Mouse (Mus musculus): ENCODE results near the gene Tmem179b. TPM values are rescaled to one million over a fixed set of nuclear protein-coding genes. Genes with fewer than 3 reads are reported as not detected.

Tmem179b gene
- polyA plus RNA-seq, 1 experiment from 2014 or later: 37.5 TPM

DNA sequence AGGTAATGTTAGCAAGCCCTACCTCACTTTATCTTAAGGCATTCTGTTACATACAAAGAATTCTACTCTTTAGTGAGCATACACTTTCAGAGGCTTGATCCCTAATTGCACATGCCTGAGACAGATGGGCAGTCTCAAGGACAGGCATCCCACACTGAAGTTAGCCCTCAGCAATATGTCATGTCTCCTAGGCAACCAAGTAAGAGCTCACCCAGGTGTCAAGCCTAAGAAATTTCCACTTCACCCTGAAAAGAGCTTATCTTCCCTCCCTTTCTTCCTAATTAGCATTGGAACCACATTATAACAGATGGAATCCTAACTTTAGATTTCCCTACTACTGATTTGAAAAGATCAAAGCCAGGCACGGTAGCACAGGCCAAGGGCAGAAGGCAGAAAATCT is 14.9 kb upstream of the Tmem179b start:
- H3K9me3 ChIP-seq (ENCODE audit: control insufficient read depth, low read length): no peaks in the 10 kb centered on the region
- peak overlapping the region; percentile 64 for H3K27ac ChIP-seq
- H3K27me3 ChIP-seq (ENCODE audit: control insufficient read depth, insufficient read depth, low read length): no peaks in the 10 kb centered on the region
- peak overlapping the region; percentile 13; the same call in 1 of the 2 replicates for H3K9ac ChIP-seq
- no peak overlapping the region for H3K4me2 ChIP-seq (replicated peaks)
- ATAC-seq (ENCODE audit: low FRiP score): no peak
- WGBS: 62% methylated on average over 1 of the region's 1 CpGs
- H3K36me3 ChIP-seq (replicated peaks; ENCODE audit: control insufficient read depth, insufficient read depth): peaks cover 26% of the 10 kb centered on the region
- H3K4me3 ChIP-seq (replicated peaks; ENCODE audit: low read length): no peak overlapping the region
- DNase-seq (ENCODE audit: low spot score): no peak
- H3K4me1 ChIP-seq (replicated peaks; ENCODE audit: control insufficient read depth, insufficient read depth, low read length): peaks cover 6% of the 10 kb centered on the region; the same call in 1 of the 2 replicates

DNA sequence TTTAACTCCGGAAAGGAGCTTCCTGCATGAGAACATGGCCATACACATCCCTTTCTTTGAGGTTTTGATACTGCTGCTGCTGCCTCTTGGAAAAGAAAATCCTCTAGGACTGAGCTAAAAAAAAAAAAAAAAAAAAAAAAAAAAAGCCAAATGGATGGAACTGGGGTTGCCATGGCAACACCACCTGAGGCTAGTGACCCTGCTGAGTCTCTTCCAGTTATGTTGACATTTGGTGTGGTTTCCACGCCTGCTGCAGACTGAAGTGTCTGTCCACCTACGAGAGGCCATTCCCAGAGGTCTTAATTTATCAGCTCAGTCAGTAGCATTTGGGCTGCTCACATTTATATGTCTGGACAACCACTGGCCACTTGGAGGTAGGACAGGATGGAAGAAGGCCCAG is 14.3 kb upstream of the Tmem179b start:
- H3K27me3 ChIP-seq (ENCODE audit: control insufficient read depth, insufficient read depth, low read length): no peaks in the 10 kb centered on the region
- ATAC-seq (ENCODE audit: low FRiP score) (no peak), DNase-seq (ENCODE audit: low spot score) (no peak)
- peak overlapping the region; percentile 13; the same call in 1 of the 2 replicates for H3K9ac ChIP-seq
- H3K4me3 ChIP-seq (replicated peaks; ENCODE audit: low read length): no peak overlapping the region
- 27% methylated on average over 3 of the region's 3 CpGs for WGBS
- H3K27ac ChIP-seq: peak overlapping the region; percentile 64; the same call in 1 of the 2 replicates
- H3K9me3 ChIP-seq (ENCODE audit: control insufficient read depth, low read length): no peaks in the 10 kb centered on the region
- peaks cover 26% of the 10 kb centered on the region for H3K36me3 ChIP-seq (replicated peaks; ENCODE audit: control insufficient read depth, insufficient read depth)
- no peak overlapping the region for H3K4me2 ChIP-seq (replicated peaks)
- peaks cover 6% of the 10 kb centered on the region; the same call in 1 of the 2 replicates for H3K4me1 ChIP-seq (replicated peaks; ENCODE audit: control insufficient read depth, insufficient read depth, low read length)

DNA sequence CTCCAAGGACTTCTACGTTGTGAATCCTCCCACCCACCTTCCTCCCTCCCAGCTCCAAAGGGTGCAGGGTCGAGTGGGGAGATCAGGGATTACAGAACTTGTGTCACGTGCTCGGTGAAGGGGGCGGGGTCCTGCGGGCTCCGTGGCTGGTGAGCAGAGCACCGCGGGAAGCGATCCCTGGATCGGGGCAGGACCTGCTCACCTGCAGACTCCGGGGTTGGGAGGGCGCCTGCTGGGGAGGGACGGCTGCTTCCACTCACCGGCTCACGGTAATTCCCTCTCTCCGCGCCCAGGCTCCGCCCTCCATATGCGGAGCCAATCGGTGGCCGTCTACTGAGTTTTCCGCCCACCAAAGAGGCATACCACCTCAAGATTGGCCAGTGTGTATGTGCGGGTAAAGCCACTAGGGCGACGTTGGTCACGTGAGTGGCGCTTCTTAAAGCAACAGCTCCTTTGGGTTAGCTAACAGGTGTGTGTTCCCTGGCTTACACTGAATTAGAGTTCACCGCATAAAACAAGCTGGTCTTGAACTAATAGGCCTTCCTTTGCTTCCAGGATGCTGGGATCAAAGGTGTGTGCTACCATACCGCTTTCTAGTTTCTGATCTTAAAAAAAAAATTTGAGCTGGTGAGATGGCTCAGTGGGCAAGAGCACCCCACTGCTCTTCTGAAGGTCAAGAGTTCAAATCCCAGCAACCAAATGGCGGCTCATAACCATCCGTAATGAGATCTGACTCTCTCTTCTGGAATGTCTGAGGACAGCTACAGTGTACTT is 11.9 kb upstream of the Tmem179b start, which contains the start of gene Taf6l:
Taf6l (minus strand) TSS at position 410 of the 774 bp plus-strand sequence.
- peak; percentile 99 for ATAC-seq (ENCODE audit: low FRiP score)
- no peaks in the 10 kb centered on the region for H3K27me3 ChIP-seq (ENCODE audit: control insufficient read depth, insufficient read depth, low read length)
- H3K27ac ChIP-seq: peak within 1 kb of the TSS; percentile 64
- peaks cover 34% of the 10 kb centered on the region for H3K36me3 ChIP-seq (replicated peaks; ENCODE audit: control insufficient read depth, insufficient read depth)
- peak within 1 kb of the TSS; percentile 68 for H3K4me2 ChIP-seq (replicated peaks)
- peaks cover 6% of the 10 kb centered on the region; the same call in 1 of the 2 replicates for H3K4me1 ChIP-seq (replicated peaks; ENCODE audit: control insufficient read depth, insufficient read depth, low read length)
- H3K4me3 ChIP-seq (replicated peaks; ENCODE audit: low read length): peak within 1 kb of the TSS; percentile 61
- peak; percentile 94 for DNase-seq (ENCODE audit: low spot score)
- H3K9ac ChIP-seq: peak within 1 kb of the TSS; percentile 67
- WGBS: under 1% methylated on average over 32 of the region's 32 CpGs
- no peaks in the 10 kb centered on the region for H3K9me3 ChIP-seq (ENCODE audit: control insufficient read depth, low read length)

DNA sequence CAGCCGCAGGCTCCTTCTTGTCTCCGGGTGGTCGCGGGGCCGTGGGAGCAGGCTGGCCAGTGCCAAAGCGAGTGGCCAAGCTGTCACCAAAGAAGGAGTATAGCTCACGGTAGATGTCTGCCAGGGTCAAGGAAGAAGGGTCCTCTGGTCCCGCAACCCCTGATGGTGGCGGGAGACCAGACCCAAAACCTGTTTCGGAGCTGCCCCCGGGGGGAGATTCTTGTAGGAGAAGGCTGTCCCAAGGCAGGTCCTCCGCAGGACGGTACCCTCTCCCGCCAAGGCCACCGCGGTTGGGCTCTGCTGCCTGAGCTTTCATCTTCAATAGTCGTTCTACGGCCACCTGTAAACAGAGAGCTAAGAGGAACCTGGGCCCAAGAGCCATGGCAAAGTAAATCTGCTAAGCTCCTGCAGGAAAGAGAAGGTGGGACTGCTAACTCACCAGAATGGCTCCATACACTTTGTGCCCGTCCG is 719 bp upstream of the Tmem179b start:
- H3K4me3 ChIP-seq (replicated peaks; ENCODE audit: low read length): peak overlapping the region; percentile 68
- no peak for DNase-seq (ENCODE audit: low spot score)
- peaks cover 46% of the 10 kb centered on the region for H3K36me3 ChIP-seq (replicated peaks; ENCODE audit: control insufficient read depth, insufficient read depth)
- peak; percentile 28 for ATAC-seq (ENCODE audit: low FRiP score)
- peaks cover 38% of the 10 kb centered on the region for H3K4me1 ChIP-seq (replicated peaks; ENCODE audit: control insufficient read depth, insufficient read depth, low read length)
- H3K4me2 ChIP-seq (replicated peaks): peak overlapping the region; percentile 99
- H3K9me3 ChIP-seq (ENCODE audit: control insufficient read depth, low read length): no peaks in the 10 kb centered on the region
- no peaks in the 10 kb centered on the region for H3K27me3 ChIP-seq (ENCODE audit: control insufficient read depth, insufficient read depth, low read length)
- 5% methylated on average over 20 of the region's 20 CpGs for WGBS
- H3K27ac ChIP-seq: peak overlapping the region; percentile 99
- H3K9ac ChIP-seq: peak overlapping the region; percentile 96

DNA sequence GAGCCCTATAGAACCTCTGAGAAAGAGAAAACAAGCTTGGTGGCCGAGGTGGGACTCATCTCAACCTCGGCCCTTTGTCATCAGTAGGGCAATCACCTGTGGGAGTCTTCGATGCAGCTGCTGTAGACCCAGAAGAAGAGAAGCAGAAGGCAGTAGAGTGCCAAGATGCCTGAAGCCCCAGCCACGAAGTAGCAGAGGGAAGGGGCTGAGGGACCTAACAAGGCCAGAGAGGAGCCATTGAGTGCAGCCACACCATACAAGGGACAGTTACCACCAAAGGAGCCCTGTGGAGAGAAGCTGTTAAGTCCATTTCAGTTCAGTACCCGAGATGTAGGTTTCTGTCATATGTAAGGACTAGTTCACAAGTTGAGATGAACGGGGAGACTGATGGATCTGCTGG is 858 bp downstream of the Tmem179b start:
- H3K27me3 ChIP-seq (ENCODE audit: control insufficient read depth, insufficient read depth, low read length): no peaks in the 10 kb centered on the region
- H3K36me3 ChIP-seq (replicated peaks; ENCODE audit: control insufficient read depth, insufficient read depth): peaks cover 49% of the 10 kb centered on the region
- H3K4me1 ChIP-seq (replicated peaks; ENCODE audit: control insufficient read depth, insufficient read depth, low read length): peaks cover 38% of the 10 kb centered on the region
- ATAC-seq (ENCODE audit: low FRiP score) (no peak), DNase-seq (ENCODE audit: low spot score) (no peak)
- WGBS: 62% methylated on average over 6 of the region's 6 CpGs
- H3K9ac ChIP-seq: peak overlapping the region; percentile 96; the same call in 1 of the 2 replicates
- peak overlapping the region; percentile 99; the same call in 1 of the 2 replicates for H3K27ac ChIP-seq
- H3K9me3 ChIP-seq (ENCODE audit: control insufficient read depth, low read length): no peaks in the 10 kb centered on the region
- H3K4me2 ChIP-seq (replicated peaks): peak overlapping the region; percentile 99
- peak overlapping the region; percentile 68 for H3K4me3 ChIP-seq (replicated peaks; ENCODE audit: low read length)

DNA sequence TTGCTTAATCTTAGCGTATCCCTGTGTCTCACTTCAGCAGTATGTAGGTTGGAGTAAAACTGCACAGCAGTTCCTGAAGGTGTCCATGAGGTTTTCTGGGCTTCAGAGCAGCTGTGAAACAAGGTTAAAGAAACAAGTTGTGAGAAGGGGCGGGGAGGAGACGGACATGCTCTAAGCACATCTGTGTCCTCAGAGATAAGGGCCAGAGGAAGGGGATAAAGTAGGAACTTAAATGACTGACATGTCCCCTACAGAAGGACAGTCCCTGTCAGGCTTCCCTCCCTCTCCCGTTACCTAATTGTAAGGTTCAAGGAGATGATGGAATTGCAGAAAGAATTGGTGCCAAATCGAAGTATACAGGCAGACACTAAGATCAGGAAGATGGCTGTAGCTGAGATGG is 1.3 kb downstream of the Tmem179b start:
- H3K4me3 ChIP-seq (replicated peaks; ENCODE audit: low read length): peak overlapping the region; percentile 68

DNA sequence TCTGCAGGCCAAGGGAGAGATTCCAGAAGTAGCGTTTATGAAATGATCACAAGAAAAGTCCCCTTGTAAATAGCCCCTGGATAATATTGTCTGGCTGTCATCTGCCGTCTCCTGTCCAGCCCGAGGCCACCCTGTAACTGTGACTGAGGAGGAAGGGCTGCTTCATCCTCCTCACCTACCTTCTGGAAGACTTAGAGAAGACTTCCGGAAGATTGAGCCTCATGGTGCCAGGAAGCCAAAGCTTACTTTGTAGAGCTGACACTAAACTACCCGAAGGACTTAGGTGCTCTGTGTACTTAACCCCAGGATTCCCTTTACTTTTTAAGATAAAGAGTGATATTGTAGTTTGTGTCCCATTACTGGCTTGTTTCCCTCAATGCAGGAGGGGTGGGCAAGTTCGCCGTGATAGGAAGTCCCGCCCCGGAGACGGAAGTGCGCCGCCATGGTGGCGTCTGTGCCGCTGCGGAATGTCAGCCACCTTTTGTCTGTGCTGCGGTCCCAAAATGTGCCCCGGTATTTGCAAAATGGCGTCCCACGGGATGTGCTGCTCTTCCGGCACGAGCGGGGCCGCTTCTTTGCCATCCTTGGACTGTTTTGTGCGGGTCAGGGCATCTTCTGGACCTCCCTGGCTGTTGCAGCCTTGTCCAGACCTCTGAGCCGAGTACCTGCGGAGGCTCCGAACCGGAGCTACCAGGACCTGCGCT is 3.5 kb downstream of the Tmem179b start, which contains the start of gene Tmem223:
Tmem223 (plus strand) TSS at position 430 of the 704 bp plus-strand sequence.
- H3K4me1 ChIP-seq (replicated peaks; ENCODE audit: control insufficient read depth, insufficient read depth, low read length): peaks cover 36% of the 10 kb centered on the region
- ATAC-seq (ENCODE audit: low FRiP score) (peak; percentile 56), DNase-seq (ENCODE audit: low spot score) (peak; percentile 79)
- peak within 1 kb of the TSS; percentile 82 for H3K27ac ChIP-seq
- peak within 1 kb of the TSS; percentile 86 for H3K4me2 ChIP-seq (replicated peaks)
- no peaks in the 10 kb centered on the region; the same call in 1 of the 2 replicates for H3K9me3 ChIP-seq (ENCODE audit: control insufficient read depth, low read length)
- no peaks in the 10 kb centered on the region for H3K27me3 ChIP-seq (ENCODE audit: control insufficient read depth, insufficient read depth, low read length)
- H3K4me3 ChIP-seq (replicated peaks; ENCODE audit: low read length): peak within 1 kb of the TSS; percentile 59
- H3K36me3 ChIP-seq (replicated peaks; ENCODE audit: control insufficient read depth, insufficient read depth): peaks cover 69% of the 10 kb centered on the region
- peak within 1 kb of the TSS; percentile 86 for H3K9ac ChIP-seq
- WGBS: 16% methylated on average over 29 of the region's 29 CpGs

More for the DNA sequence above, 1.3 kb downstream of the Tmem179b start:
- ATAC-seq (ENCODE audit: low FRiP score) (no peak), DNase-seq (ENCODE audit: low spot score) (no peak)
- Histone ChIP-seq H3K36me3 (replicated peaks; ENCODE audit: control insufficient read depth, insufficient read depth) (peaks cover 49% of the 10 kb centered on the region), H3K4me2 (replicated peaks) (peak overlapping the region; percentile 99), H3K27me3 (ENCODE audit: control insufficient read depth, insufficient read depth, low read length) (no peaks in the 10 kb centered on the region), H3K4me1 (replicated peaks; ENCODE audit: control insufficient read depth, insufficient read depth, low read length) (peaks cover 38% of the 10 kb centered on the region), H3K9ac (0 out of 2 replicates have a peak overlapping the region, but pooled peaks have one; percentile 96), H3K27ac (no peak overlapping the region), H3K9me3 (ENCODE audit: control insufficient read depth, low read length) (no peaks in the 10 kb centered on the region)
- 84% methylated on average over 5 of the region's 5 CpGs for WGBS

DNA sequence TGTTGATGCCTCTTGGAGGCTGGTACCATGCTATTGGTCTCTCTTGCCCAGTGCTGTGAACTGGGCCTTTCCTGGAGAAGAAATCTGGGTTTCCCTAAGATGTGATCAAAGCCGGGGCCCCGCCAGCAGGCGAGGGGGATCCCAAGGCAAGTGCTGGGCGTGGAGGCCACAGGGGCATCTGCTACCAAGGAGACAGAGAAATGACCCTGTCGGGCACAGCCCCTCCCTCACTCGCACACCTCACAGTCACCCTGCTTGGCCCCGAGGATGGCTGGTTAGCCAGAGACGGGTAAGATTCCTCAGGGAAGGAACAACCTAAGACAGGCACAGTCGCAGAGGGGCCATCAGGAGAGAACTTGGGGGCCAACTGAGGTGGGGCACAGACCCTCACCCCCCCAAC is 8.7 kb downstream of the Tmem179b start:
- Histone ChIP-seq H3K9ac (no peak overlapping the region), H3K4me1 (replicated peaks; ENCODE audit: control insufficient read depth, insufficient read depth, low read length) (peaks cover 5% of the 10 kb centered on the region), H3K4me2 (replicated peaks) (no peak overlapping the region), H3K9me3 (ENCODE audit: control insufficient read depth, low read length) (peaks cover 11% of the 10 kb centered on the region; the same call in 1 of the 2 replicates), H3K27ac (no peak overlapping the region), H3K36me3 (replicated peaks; ENCODE audit: control insufficient read depth, insufficient read depth) (peaks cover 86% of the 10 kb centered on the region), H3K27me3 (ENCODE audit: control insufficient read depth, insufficient read depth, low read length) (no peaks in the 10 kb centered on the region), H3K4me3 (replicated peaks; ENCODE audit: low read length) (no peak overlapping the region)
- DNase-seq (ENCODE audit: low spot score) (no peak), ATAC-seq (ENCODE audit: low FRiP score) (no peak)
- WGBS: 96% methylated on average over 9 of the region's 9 CpGs

DNA sequence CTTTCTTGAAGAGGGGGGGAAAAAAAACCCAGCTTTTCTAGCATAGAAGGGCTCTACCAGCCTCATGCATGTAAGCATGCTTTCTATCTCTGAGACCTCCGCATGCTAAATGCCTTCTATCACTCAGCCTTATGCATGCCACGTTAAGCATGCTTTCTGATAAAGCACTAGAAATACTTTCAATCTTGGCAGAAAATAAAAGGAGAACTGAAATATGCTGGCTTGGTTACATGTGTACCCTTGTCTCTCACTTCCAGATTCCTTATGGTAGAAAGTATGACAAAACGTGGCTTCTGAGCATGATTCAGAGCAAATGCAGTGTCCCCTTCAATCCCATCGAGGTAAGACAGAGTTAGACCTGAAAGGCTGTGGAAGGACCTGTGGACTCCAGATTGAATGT is 11.0 kb downstream of the Tmem179b start:
- ATAC-seq (ENCODE audit: low FRiP score): no peak
- no peak for DNase-seq (ENCODE audit: low spot score)
- no peak overlapping the region for H3K4me2 ChIP-seq (replicated peaks)
- no peak overlapping the region for H3K4me3 ChIP-seq (replicated peaks; ENCODE audit: low read length)
- no peak overlapping the region for H3K9ac ChIP-seq
- H3K27me3 ChIP-seq (ENCODE audit: control insufficient read depth, insufficient read depth, low read length): no peaks in the 10 kb centered on the region
- no peak overlapping the region for H3K27ac ChIP-seq
- peaks cover 7% of the 10 kb centered on the region for H3K4me1 ChIP-seq (replicated peaks; ENCODE audit: control insufficient read depth, insufficient read depth, low read length)
- H3K9me3 ChIP-seq (ENCODE audit: control insufficient read depth, low read length): peaks cover 11% of the 10 kb centered on the region; the same call in 1 of the 2 replicates
- peaks cover 63% of the 10 kb centered on the region for H3K36me3 ChIP-seq (replicated peaks; ENCODE audit: control insufficient read depth, insufficient read depth)
- WGBS: 97% methylated on average over 4 of the region's 4 CpGs
